Mouse (Mus musculus) liver, postnatal 0 days (tissue): ENCODE results near the gene Arhgap22.

Experiments used
- CTCF ChIP-seq: sonication (generic); IDR thresholded peaks from 2 replicates; pipeline ENCODE4 v1.5.1; 2016; ENCODE audit warnings: antibody characterized with exemption, low read depth
- EP300 ChIP-seq: IDR thresholded peaks from 2 replicates; pipeline ENCODE4 v1.6.1; 2016; ENCODE audit warnings: antibody characterized with exemption, low read depth, mild to moderate bottlenecking

DNA sequence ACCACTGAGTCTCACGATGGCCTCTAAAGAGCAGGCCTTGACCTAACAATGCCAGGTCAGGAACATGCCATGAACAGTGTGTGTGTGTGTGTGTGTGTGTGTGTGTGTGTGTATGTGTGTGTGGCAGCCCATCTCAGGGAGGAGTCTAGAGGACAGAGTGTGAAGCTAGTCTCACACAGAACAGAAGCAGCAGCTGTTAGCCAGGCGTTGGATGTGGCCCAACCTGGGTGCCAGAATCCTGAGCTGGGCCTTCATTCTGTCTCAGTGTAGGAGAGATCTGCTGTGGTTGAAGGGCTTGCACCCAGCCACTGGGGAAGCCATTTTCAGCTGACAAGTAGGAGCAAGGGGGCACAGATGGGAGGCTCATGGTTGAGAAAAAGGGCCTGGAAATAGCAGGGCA lies 64.5 kb downstream of the Arhgap22 start:
- TF ChIP-seq CTCF (no peak), EP300 (no peak)
